Mouse (Mus musculus) gastrocnemius, adult 8-10 months (tissue): ENCODE results near the gene Dpep1. TPM values are rescaled to one million over a fixed set of nuclear protein-coding genes. Genes with fewer than 3 reads are reported as not detected.
"Not testable (repeated sequence)": the region's sequence is repeated elsewhere in the genome, so short reads cannot be mapped to it uniquely, and the experiment has no call there.

Experiments used
- DNase-seq, 2 experiments: peaks; one replicate each; pipeline ENCODE4 v3.0.0; 2022; ENCODE audit warnings: low spot score in 2 of 2
- total RNA-seq, 4 experiments: library from RNA; stranded (reverse); gene quantifications; 2 replicates each; pipeline ENCODE4 v1.2.4; 2022

The Dpep1 gene
- total RNA-seq, result 10 to 100 TPM in 2 of 4 experiments, 1 to 10 TPM in 2; 5.6 to 14.7 (median 9.7) TPM

DNA sequence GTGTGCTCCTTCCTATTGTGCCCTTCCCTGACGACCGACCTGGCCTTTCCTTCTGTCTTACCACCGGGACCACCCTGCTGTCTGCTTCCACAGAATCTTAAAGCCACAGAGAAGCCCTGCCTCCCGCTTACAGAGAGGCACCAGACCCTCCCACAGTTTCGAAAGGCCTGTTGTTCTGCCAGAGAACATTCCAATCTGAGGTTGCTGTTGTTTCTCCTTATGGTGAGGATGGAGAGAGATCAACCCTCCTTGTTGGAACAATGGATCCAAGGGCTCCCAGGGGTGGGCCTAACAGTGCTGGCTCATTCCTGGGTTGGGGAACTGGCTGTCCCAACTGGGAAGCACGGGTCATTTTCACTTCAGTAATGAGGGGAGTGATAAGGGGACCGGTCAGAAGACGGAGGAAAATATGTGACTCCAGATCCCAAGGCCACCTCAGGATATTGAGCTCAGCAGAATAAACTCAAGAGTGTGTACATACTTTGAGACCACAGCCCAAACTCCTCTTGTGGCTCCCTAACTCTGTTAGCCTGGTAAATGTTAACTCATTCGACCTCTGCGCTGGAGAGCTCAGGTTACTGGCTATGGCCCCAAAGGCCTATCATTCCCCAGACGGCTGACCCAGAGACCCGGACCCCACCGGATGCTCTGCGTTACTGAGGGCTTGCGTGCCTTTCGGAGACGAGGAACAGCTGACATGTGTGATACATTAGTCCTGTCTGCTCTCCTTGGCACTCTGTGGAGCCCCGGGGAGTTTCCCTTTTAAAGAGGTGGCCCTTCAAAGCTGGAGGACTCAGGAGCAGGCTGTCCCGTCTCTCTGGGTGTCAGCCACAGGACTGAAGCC lies at the start of gene Dpep1:
Gene Dpep1, plus strand, starts transcription at position 677 of the 844 bp plus-strand sequence.
- peak; percentile 45 to 56 for DNase-seq

DNA sequence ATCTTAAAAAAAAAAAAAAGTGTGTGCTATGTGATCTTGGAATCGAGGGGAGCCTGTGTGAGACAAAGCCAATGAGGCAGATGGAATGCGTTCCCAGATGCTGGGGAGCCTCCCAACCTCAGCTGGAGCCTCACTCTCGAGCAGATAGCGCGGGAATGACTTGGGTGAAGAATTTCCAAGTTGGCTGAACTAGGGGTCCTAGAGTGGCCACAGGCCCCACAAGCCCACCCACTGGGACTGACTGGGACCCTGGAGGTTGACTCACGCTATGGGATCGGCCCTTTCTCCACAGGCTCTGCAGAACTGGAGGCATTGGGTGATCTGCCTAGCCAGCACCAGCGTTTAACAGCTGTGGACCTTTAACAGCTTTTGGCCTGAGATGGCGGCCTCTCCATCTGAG lies 49.8 kb upstream of the Dpep1 start:
- no peak for DNase-seq

DNA sequence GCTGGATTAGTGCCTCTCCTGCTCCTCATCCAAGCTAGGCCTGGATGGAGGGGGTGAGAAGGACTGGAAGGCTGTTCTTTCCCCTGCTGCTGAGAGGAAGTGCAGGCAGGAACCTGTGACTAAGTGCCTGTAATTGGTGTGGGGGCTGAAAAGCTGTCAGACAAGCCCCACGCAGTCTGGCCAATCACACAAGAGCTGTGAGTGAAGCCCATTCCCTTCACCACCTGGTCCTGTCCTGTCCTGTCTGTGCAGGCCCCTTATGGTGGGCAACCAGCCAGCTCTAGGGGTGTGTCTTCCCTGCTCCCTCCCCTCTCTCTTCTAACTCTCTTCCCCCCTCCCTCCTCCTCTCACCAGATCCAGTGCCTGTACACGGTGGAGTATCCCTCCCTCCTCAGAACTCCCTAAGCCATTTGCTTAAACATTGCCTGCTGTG lies 48.4 kb upstream of the Dpep1 start:
- no peak for DNase-seq

DNA sequence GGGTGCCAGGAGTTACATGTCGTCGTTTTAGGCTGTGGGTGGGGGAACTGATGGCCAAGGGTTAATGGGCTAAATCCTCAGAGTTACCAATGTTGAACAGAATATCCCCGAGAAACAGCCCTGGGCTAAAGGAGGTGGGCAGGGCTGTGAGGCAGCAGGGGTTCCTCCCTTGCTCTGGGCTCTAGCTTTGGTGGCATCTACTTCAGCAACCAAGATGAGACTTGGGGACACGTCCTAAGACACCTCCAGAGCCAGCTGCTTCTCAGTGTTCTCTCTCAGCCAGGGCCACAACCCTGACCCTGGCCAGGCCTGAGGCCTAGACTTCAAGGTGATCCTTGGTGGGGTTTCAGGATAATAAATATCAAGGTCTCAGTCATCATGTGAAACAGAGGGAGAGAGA lies 47.3 kb upstream of the Dpep1 start:
- DNase-seq, result no peak

DNA sequence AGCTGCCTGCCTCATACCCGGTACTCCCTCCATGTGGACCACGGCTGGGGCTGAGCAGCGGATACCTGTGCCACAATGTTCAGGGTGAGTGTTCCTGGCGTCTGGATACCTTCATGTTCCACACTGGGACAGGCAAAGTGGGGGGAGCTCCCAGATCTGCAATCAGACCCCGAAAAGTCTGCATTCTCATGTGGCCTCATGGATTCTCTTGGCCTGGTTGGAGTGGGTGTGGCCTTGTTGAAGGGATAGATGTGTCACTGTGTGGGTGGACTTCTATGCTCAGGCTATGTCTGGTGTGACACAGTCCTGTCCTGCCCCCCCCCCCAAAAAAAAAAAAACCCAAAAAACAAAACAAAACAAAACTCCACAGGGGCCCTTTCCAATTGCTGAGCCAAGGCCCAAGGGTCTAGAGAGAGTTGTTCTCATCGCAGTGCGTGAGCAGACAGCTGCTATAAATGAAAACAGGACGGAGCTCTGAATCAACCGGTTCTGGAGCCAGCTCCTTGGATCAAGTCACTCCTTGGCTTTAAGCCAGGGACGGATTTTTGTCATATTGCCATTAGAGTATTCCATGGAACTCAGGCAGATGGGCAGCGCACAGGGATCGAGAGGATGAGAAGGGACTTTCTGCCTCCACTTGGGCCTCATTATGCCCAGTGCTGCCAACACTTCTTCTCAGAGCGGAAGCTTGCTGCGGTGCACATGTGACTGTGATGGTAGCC lies 44.1 kb upstream of the Dpep1 start:
- peak; percentile 72 to 83 for DNase-seq

DNA sequence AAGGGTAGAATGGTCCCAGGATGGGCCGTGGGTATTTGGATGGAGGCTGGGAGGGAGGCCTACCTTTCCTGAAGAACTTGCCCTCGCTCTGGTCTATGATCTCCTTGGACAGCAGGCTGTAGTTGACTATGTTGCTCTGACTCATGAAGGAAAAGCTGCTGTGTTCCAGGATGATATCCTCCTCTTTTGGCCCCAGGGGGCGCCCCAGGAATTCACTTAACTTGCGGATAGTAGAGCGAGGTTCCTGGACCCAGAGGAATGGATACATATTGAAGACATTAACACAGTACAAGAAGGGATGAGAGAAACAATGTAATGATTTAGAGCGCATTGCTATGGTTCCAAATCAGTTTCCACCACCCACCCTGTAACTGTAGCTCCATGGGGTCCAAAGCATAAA lies 40.8 kb upstream of the Dpep1 start:
- peak; percentile 47 to 64 for DNase-seq

DNA sequence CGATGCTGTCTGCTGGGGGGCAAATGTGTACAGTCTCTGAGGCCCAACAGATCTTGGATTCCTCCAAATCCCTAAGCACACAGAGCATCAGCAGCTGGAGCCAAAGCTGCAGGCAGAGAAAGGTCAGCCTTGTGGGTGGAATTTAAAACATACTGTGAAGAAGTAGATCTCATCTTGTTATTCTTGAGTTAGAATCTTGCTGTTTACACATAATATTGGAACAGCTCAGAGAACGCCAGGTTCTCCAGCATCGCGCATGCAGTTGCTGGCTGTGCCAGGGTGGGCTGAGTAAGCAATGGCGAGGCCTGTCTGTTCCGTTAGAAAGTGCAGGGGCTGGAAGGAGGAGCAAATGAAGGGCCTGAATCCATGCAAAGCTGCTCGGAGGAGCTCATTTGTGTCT lies 39.7 kb upstream of the Dpep1 start:
- no peak for DNase-seq

DNA sequence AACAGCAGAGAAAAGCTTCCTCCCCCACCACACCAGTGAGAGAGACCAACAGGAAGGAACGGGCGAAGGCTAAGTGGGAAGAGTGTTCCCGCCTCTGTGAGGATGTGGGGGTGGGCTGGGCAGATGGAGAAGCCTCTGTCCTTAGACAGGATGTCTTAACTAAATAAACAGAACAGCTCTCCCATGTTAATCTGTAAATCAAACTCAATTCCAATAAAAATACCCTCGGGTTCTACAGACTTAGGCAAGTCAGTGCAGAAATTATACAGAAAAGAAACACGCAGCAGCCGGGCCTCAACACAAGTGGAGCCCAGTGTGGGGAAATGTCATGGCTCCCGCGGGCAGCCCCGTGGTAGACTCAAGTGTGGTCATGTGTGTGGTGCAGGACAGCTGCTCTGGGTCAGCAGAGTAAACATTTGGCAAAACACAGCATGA lies 35.3 kb upstream of the Dpep1 start:
- DNase-seq, result no peak

DNA sequence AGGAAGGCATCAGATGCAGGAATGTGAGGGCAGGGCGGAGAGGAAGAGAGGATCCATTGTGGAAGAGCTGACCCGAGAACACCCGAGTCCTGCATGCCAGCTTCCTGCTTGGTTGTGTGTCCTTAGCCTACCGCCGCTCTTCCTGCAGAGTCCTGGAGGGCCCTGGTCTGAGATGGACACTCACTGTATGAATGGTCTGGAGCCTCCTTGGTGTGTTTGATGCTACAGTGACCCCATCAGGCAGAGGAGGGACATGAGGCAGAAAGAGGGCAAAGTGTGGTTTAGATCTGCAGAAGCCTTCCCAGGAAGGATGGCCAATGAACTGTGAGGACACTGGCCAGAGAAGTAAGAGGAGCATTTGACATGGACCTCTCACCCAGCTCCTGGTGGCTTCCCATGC lies 30.9 kb upstream of the Dpep1 start:
- DNase-seq, result no peak

DNA sequence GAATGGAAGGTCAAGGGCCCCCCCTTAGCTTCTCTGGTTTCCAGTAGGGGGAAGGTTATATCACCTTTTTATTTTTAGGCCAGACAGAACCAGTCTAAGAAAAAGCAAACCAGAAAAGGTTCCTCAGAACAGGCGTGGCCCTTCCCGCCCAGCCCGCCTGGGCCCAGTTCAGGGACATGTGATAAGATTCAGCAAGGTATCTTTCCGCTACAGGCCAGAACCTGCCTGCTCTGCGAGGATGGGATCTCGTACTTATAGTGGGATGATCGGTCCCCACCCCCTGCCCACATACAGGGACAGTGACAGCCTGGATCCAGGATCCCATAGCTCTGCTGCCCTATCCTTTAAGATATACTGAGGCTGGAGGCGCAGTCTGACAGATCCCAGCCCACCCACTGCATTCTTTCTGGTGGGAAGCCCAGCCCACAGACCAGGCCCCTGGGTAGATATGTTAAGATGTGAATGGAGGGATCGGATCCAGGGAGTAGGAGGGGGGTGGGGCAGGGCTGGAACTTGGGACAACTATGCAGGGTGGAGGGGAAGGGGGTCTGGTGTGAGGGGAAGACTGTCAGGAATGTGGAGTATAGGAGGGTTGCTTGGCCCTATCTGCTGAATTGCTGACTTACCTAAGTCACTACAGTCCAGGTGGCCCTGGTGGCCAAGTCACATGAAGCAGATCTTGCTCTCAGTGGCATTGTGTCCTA lies 29.8 kb upstream of the Dpep1 start:
- no peak for DNase-seq

DNA sequence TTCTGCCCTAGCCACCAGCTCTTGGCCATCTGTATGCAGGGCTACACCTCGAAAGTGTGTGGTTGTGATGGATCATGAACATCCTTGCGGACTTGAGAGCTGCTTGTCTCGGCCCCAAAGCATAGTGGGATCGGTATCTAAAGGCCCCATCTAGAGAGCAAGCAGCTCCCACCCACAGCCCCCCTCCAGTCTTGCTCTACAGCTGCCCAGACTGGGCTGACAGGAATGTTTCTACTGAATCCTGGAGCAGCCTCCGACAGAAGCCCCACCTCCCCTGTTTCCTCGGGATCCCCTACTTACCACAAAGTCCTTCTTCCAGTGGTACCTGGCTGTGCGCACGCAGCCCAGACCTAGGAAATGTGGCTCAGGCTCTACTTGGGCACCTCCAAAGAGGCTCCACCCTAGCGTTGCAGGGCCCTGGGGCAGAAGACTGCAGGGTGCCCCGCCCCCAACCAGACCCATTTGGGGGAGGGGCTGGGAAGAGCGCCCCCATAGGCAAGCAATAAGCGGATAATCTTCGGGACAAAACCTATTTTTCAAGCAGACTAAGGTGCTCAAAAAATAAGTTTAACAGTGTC lies 28.1 kb upstream of the Dpep1 start, which contains the start of gene Sult5a1:
Gene Sult5a1, minus strand, starts transcription at position 428 of the 578 bp plus-strand sequence.
- peak in 1 of 2 experiments; percentile 3 for DNase-seq

DNA sequence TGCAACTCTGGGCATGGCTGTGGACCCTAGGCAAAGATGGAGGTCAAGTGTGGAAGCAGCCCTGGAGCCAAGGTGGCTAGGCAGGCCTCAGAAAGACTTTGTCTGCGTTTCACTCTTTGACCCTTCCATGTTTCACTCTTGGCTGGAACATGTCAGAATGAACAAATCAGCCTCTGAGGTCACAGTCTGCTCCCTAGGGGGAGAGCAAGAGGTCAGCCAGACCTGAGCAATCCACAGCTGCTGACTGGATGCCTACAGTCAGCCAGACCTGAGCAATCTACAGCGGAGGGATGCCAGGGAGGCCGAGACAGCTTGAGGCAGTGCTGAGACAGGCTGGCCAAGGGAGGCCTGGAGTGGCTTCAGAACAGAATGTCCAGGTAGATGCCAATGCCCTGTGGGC lies 4.7 kb upstream of the Dpep1 start:
- DNase-seq, result peak; percentile 56 to 59

DNA sequence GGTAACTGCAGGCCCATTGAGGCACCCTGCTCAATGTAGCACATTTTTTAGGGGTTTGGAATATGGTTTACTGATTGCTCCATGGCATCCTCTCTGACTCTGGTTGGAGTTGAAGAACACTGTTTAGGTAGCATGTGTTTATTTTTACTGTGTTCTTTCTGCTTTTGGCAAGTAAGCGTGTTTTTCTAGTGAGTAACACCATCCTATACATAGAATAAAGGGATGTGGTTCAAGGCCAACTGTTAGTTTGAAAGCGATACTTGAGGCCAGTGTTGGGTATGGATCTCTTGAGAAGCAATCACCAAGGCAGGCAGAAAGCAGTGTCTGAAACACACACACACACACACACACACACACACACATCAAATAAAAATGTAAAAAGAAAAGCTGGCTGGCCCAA lies 2.0 kb downstream of the Dpep1 start:
- no peak for DNase-seq

DNA sequence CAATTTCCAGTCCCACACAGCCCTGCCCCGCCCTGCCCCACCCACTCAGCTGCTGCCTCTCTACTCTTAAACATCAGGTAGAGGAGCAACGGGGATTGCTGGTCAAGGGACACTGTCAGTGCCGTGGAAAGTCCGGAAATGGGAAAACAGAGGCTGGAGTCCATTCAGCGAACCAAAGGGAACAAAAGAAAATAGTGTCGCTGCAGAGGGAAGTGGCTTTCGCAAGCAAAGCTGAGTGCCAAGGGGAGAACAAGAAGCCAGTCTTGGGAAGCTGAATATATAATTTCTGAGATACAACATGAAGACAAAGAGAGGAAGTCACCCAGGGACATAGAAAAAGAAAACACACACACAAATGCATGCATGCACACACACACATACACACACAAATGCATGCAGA lies 2.8 kb downstream of the Dpep1 start:
- DNase-seq, result no peak

DNA sequence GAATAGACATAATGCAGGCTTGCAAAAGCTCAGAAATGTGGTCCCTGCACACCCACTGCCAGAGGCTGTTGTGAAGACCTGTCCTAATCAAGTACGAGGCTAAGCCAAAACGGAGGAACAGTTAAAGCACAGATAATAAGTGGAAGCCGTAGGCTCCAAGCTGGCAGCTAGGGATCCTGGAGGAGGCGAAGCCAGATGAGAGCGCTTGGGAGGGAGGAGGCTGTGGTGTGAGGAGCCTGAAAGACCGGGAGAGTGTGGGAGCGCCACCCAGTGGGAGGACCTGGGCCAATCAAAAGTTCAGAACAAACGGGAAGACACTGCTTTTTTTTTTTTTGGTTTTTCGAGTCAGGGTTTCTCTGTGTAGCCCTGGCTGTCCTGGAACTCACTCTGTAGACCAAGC lies 4.6 kb downstream of the Dpep1 start:
- DNase-seq, result peak; percentile 67 to 72

DNA sequence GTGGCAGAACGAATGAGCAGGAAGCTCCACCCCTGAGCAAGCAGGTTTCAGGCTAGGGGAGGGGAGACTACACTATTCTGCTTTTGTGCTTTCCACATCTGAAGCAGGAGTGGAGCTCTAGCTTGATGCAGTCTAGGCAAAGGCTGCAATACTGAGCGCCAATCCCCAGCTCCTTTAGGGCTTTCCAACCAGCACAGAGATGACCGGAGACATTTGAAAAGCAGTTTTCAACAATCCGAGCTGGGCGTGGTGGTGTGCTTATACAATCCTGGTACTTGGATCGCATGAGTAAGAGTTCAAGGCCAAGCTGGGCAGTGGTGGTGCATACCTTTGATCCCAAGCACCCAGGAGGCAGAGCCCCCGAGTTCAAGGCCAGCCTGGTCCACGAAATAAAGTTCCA lies 5.9 kb downstream of the Dpep1 start:
- DNase-seq, result no peak

DNA sequence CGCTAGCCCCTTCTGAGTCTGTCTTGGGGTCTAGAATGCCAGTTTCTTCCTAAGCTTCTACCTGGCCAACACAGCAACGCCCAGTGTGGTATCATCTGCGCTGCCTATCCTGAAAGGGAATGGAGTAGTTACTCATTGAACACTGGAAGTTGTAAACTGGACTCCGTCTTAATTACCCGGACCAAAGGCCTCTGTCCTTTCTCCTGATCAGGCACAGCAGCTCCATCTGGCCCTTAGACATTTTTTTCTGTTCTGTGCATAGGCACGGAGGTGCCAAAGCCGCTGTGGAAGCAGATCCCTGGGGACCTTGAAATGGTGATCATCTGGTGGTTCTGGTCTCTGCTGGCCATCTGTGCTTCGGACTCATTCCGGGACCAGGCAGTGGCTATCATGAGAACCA lies 7.7 kb downstream of the Dpep1 start:
- DNase-seq, result no peak

DNA sequence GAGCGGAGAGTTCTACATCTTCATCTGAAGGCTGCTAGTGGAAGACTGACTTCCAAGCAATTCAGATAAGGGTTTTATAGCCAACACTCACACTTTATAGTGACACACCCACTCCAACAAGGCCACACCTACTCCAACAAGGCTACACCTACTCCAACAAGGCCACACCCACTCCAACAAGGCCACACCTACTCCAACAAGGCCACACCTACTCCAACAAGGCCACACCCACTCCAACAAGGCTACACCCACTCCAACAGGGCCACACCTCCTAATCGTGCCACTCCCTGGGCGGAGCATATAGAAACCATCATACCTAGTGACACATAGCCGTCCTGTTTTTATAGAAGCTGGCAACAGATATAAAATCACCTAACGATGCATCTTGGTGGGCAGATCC lies 11.0 kb downstream of the Dpep1 start:
- not testable (repeated sequence) for DNase-seq

DNA sequence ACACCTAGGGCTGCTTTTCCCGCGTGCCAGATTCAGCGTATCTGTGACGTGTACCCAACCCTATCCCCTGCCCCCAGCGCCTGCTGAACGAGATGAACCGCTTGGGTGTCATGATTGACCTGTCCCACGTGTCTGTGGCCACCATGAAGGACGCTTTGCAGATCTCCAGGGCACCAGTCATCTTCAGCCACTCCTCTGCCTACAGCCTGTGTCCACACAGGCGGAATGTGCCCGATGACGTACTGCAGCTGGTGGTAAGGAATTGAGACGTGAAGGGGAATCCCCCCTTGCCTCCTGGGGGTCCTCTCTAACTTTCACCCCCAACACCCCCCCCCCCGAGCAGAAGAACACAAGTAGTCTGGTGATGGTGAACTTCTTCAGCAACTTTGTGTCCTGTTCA lies 13.8 kb downstream of the Dpep1 start:
- no peak for DNase-seq

DNA sequence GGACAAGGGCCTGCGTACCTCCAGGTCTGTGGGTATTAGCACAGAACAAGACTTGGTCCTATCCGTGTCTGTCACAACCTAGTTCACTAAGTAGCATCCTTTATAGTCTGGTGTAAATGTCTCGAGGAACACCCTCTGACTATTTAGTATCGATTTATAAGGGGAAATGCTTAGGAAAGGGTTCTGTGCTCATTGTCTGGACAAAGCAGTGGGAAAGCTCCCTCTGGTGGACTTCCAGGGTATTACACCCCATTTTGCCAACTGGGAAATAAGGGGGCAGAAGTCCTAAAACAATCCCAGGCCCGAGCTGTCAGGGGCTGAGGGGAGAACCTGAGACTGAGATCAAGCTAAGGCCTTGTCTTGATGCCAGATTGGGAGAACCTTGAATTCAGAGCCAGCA lies 16.2 kb downstream of the Dpep1 start:
- peak in 1 of 2 experiments; percentile 32 for DNase-seq

DNA sequence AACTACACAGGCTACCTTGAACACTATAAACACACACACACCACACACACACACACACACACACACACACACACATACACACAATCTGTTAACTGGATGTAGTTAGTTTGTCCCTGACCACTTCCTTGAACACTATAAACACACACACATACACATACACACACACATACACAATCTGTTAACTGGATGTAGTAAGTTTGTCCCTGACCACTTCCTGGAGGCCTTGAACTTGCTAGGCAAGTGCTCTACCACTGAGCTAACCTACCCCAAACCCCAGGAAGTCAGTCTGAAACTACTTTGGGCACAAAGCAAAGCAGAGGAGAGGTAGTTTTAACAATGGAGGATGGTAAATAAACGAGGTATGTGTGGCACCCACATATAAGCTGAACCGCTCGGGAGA lies 17.5 kb downstream of the Dpep1 start:
- no peak for DNase-seq

DNA sequence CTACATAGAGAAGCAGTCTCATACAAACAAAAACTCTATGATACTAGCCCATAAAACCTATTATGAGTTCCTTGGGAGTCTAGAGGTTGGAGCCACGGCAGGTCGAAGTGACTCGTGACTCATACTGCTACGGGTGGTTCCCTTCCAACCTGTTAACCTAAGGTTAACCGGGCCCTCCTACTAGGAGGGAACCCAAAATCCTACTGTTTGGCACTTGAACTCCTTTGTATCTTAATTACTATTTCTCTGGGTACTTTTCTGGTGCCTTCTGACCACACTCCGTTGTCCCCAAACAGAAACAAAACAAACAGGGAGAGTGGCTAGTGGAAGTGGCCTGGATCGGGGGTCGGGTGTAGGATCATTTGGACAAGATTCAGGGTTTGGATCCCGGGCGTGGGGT lies 25.8 kb downstream of the Dpep1 start:
- DNase-seq, result no peak
